Mouse (Mus musculus): ENCODE results near the gene Il6ra. TPM values are rescaled to one million over a fixed set of nuclear protein-coding genes. Genes with fewer than 3 reads are reported as not detected.

Gene Il6ra
- total RNA-seq, 2 experiments from 2014 or later, result 3.0 to 10.0 TPM

DNA sequence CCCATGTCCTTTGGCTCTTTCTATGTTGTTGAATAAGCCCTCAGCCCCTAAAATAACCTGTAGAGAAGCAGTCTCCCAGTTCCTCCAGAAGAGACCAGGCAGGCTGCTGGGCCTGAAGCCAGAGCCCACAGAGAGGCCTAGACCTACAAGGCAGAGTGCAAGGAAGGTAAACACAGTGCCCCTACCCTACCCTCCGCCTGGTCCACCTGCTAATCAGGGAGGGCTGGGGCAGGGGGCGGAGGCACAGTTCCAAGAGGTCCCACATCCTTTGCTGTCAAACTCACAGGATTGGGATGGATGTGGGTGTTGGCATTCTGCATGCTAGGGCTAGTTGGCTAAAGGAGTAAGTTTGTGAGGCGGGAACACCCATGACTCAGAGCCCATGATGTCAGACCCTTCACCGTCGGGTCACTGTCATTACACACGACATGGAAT, 871 bp downstream of the Il6ra start:
- ATAC-seq (replicated peaks; ENCODE audit: low FRiP score, poor library complexity, severe bottlenecking), result no peak

GRCm38 (mm10) chr3:89911207-89911606, 1.8 kb downstream of the Il6ra start:
- no peak for ATAC-seq (replicated peaks; ENCODE audit: low FRiP score, poor library complexity, severe bottlenecking)

DNA sequence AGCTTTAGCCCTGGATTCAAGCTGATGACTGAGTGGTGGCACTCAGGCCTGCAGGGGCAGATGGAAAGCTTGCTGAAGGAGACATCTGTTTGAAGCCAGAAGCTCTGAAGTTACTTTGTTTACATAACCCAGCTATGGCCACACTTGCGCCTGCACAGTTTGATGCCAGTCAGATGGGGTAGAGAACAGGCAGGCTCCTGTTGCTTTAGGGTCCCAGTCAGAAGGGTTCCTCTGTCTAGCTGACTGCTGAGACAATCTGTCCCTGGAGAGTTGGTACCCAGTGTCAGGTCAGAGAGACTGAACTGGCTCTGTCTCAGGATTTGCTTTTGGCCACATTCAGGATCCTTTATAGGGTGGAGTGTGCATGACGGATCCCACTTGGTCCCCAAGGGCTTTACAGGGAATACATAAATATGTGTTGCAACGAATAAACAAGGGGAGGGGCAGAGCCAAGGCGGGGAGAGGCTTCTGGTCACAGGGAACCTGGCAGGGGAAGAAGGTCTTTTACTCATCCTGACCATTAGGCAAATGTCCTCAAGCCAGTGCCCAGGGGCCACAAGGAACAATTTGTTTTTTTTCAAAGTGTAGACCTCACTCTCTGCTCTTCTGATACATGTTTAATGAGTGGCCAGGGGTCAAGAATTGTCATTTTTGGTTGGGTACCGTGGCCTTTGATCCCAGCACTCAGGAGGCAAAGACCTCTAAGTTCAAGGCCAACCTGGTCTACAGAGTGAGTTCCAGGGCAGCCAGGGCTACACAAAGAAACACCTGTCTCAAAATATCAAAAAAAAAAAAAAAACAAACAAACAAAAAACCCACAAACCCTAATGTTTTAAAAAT, 3.1 kb downstream of the Il6ra start:
- ATAC-seq (replicated peaks; ENCODE audit: low FRiP score, poor library complexity, severe bottlenecking), result no peak

- ATAC-seq (replicated peaks; ENCODE audit: low FRiP score, poor library complexity, severe bottlenecking), result no peak
These were observed 4.2 kb downstream of the Il6ra start for GRCm38 (mm10) chr3:89908836-89909235.

GRCm38 (mm10) chr3:89907846-89908245, 5.2 kb downstream of the Il6ra start:
- no peak for ATAC-seq (replicated peaks; ENCODE audit: low FRiP score, poor library complexity, severe bottlenecking)

DNA sequence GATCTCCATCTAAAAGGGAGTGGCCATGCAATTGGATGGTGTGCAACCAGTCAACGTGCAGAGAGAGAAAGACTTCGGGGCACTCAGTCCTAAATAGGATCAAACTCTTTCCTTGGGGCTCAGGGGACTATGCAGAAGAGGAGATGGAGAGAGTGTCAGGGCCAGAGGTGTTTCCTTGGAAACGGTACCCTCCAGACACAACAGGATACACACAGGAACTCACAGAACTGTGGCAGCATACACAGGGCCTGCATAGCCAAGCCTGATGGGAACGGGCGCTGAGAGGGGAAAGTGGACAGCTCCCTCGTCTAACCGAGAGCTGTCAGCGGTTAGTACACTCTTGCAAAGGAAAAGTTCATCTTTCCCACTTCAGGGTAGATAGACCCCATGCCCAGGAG, 13.5 kb downstream of the Il6ra start:
- no peak for ATAC-seq (replicated peaks; ENCODE audit: low FRiP score, poor library complexity, severe bottlenecking)

DNA sequence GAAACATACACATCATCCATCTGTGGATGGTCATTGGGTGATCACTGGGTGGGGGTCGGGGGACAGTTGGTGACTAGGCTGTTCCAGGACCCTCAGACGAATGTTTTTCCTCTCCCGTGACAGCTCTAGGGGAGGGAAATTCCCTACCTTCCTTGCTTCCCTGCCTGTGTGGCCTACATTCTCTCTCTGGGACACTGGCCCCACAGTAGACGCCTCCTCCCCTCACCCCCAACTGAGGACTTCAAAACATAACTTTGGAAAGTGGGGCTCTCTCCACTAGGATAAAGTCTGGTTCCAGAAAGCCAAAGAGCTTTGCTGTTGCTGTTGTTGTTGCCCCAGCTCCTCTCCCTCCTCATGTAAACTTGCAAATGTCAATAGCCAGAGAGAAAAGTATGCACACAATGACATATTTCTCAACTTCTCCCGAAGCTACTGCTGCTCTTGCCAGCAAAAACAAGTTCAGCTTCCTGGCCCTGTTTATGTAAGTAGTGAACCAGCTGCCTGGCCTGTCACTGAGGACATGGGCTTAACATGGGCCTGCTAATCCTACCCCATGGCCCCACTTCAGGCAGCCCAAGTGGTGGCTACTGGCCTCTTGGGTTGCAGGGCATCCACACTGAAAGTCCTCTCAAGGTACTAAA, 14.0 kb downstream of the Il6ra start:
- no peak for ATAC-seq (replicated peaks; ENCODE audit: low FRiP score, poor library complexity, severe bottlenecking)

- ATAC-seq (replicated peaks; ENCODE audit: low FRiP score, poor library complexity, severe bottlenecking), result no peak
These were observed 15.0 kb downstream of the Il6ra start for GRCm38 (mm10) chr3:89898011-89898410.

DNA sequence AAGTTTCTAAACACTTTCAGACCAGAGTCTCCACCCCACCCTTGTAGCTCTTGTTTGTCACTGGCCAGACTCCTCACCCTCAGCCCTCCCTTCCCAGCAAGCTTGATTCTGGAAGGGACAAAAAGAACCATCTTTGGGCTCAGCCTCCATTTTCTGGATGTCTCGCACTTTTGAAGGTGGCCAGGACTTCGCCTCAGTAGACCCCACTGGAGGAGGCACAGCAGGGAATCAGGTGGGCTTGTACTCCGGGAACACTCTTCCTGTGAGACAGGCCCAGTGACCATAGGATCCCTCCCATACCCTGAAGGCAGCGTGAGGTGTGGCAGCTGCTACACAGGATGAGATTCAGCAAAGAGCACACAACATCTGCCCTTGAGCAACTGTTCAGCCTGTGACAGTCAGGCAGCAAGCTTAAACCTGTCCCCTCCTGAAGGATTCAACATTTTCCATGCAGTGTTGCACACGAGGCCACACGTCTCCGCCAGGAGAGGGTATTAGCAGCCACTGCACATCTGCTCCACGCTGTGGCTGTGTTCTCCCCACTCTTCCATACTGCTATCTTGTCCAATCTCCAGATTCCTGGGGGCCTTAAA, 15.7 kb downstream of the Il6ra start:
- ATAC-seq (replicated peaks; ENCODE audit: low FRiP score, poor library complexity, severe bottlenecking), result no peak

GRCm38 (mm10) chr3:89896571-89896970, 16.4 kb downstream of the Il6ra start:
- no peak for ATAC-seq (replicated peaks; ENCODE audit: low FRiP score, poor library complexity, severe bottlenecking)

GRCm38 (mm10) chr3:89892517-89893106, 20.4 kb downstream of the Il6ra start:
- no peak for ATAC-seq (replicated peaks; ENCODE audit: low FRiP score, poor library complexity, severe bottlenecking)

DNA sequence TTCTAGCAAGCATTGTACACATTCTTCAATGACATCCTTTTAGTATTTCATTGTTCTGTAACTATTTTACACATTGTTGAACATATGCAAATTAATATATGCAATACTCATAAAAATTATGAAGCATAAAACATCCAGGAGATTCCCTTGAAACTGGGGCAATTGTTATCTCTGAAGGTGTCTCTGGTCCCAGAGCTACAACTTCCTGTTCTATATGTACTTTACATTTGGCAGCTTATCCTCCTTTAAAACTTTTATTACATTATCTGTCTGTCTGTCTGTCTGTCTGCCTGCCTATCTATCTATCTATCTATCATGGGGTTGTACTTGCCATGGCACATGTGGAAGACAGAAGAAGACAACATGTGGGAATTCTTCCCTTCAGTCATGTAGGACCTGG, 21.3 kb downstream of the Il6ra start:
- no peak for ATAC-seq (replicated peaks; ENCODE audit: low FRiP score, poor library complexity, severe bottlenecking)

DNA sequence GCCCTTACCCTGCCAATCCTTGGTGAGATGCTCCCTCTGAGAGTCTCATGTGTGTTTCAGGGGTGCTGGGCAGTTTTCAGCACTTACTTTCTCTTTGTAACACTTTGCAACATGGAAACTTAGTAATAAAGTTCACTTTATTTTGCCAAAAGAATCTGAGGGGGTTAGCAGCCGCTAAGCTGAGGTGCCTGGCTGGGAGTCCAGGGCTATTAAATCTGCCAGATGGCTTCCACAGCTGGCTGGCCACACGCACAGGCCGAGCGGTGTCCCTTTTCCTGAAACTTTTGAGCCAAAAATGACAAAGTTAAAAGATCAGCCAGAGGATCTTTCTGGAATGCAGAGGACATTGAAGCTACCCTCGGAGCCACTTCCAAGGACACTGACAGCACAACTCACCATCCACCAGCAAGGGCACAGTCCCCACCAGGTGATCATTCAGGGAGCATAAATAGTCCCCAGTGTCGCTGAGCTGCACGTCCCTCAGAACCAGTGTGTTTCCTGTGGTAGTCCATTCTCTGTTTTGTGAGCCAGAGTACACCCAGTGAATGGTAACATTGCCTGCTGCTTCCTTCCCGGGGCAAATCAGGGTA, 23.1 kb downstream of the Il6ra start:
- no peak for ATAC-seq (replicated peaks; ENCODE audit: low FRiP score, poor library complexity, severe bottlenecking)

DNA sequence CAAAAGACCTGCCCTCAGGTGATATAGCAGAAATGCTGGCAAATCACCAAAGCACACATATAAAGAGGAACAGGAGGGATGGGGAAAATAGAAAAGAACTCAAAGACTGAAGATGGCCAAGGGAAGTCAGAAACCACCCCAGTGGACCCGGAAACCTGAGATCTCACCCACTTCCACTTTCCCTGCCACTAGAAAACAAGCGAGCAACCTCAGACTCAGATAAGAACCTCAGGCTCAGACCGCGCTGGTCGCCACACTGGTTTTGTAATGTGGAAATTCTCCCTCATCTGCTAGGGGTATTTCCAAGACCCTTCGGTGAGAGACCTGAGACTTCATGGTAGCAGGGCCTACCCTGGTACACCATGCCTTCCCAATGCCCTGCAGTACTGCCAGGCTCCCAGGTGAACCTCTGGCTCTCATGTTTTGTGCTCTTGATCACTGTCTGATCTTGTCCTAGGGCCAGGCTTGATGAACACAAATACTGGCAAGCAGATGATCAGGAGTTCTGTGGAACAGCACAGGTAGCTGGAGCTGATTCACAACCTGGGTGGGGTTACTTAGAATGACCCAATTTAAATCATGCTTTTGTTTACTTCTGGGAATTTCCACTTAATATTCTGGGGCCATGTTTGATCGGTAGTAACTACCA, 25.3 kb downstream of the Il6ra start:
- no peak for ATAC-seq (replicated peaks; ENCODE audit: low FRiP score, poor library complexity, severe bottlenecking)

- ATAC-seq (replicated peaks; ENCODE audit: low FRiP score, poor library complexity, severe bottlenecking), result no peak
These were observed 27.2 kb downstream of the Il6ra start for GRCm38 (mm10) chr3:89885766-89886165.

GRCm38 (mm10) chr3:89883582-89884041, 29.4 kb downstream of the Il6ra start:
- no peak for ATAC-seq (replicated peaks; ENCODE audit: low FRiP score, poor library complexity, severe bottlenecking)

- no peak for ATAC-seq (replicated peaks; ENCODE audit: low FRiP score, poor library complexity, severe bottlenecking)
These were observed 30.3 kb downstream of the Il6ra start for GRCm38 (mm10) chr3:89882556-89883181.

DNA sequence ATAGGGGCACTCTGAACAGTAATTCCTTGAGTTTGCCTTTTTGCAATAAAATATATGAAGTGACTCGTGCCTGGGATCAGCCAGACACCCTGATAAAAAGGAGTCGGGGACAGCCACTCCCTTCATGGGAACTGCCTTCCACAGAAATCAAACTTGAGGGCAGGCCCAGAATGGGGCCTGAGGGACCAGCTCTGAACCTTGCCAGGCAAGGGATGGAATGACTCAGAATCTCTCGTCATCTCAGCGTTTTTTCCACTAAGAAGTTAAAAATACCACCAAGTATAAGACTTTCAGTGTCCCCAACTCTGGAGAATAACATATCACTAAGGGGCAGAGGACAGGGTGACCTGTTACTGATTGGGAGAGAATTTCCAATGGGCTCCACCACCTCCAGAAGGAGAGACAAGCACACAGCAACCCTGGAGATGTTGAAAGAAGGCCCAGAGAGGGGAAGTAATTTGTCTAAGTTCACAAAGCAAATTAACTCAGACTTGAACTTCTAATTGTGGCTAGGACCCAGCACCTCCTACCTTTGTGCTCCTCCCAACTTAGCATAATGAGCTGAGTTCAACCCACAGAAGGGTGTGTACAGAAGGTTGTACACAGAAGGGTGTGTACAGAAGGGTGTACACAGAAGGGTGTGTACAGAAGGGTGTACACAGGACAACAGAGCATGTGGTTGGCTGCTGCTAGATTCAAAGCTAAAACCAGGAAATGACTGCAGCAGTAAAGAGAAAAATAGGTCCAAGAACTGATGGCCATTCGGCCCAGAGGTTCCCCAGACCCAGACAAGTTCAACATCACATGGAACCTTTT, 32.8 kb downstream of the Il6ra start:
- ATAC-seq (replicated peaks; ENCODE audit: low FRiP score, poor library complexity, severe bottlenecking), result no peak
